Mouse (Mus musculus): ENCODE measurements around the gene Sfta2. TPM values are rescaled to one million over a fixed set of nuclear protein-coding genes. Genes with fewer than 3 reads are reported as not detected.
A peak's percentile ranks its signal among the peaks of the same experiment; 100 is the strongest.

Sfta2 gene
- total and polyA plus RNA-seq, 3 experiments, result not detected

GRCm38 (mm10) chr17:35584330-35584937, 16.9 kb upstream of the Sfta2 start:
- no peaks in the 10 kb centered on the region for H3K79me2 ChIP-seq (ENCODE audit: control insufficient read depth, insufficient read depth, low read length, poor library complexity)
- no peaks in the 10 kb centered on the region for H3K36me3 ChIP-seq (ENCODE audit: control insufficient read depth in 1 of 2, insufficient read depth in 2 of 2, low read length in 2 of 2)
- H3K4me3 ChIP-seq (ENCODE audit: control insufficient read depth in 1 of 2, insufficient read depth in 1 of 2, low read depth in 2 of 2, low read length in 2 of 2), result no peak overlapping the region
- H3K9ac ChIP-seq (ENCODE audit: control insufficient read depth, low read depth, low read length, poor library complexity, severe bottlenecking), result no peak overlapping the region
- H3K4me1 ChIP-seq (ENCODE audit: control insufficient read depth in 1 of 2, insufficient read depth in 2 of 2, low read length in 2 of 2), result no peaks in the 10 kb centered on the region
- TF ChIP-seq TAL1 (IDR thresholded peaks at IDR 0.05; ENCODE audit: low read length) (no peak), MAX (IDR thresholded peaks at IDR 0.05; ENCODE audit: low read length) (no peak), CTCF (IDR thresholded peaks at IDR 0.05 in 2 of 3, conservative IDR thresholded peaks at IDR 0.05 in 1 of 3; ENCODE audit: control insufficient read depth in 1 of 3, insufficient read depth in 1 of 3, low read depth in 2 of 3, low read length in 3 of 3, poor library complexity in 1 of 3, severe bottlenecking in 1 of 3) (peak; percentile 80 to 91 (median 87)), RAD21 (IDR thresholded peaks at IDR 0.05; ENCODE audit: low read depth, low read length) (peak; percentile 64), MEF2A (IDR thresholded peaks at IDR 0.05; ENCODE audit: extremely low read depth, insufficient replicate concordance, low read depth, low read length, poor library complexity, severe bottlenecking) (no peak), USF2 (IDR thresholded peaks at IDR 0.05; ENCODE audit: borderline replicate concordance in 1 of 2, insufficient read depth in 1 of 2, low read depth in 1 of 2, low read length in 2 of 2) (no peak), CHD1 (IDR thresholded peaks at IDR 0.05; ENCODE audit: low read depth, low read length) (no peak), ZC3H11A (IDR thresholded peaks at IDR 0.05; ENCODE audit: low read depth, low read length) (0 out of 2 replicates have a peak, but pooled peaks have one; percentile 8), EP300 (IDR thresholded peaks at IDR 0.05; ENCODE audit: low read depth in 1 of 2, low read length in 2 of 2) (no peak), MYC (IDR thresholded peaks at IDR 0.05; ENCODE audit: low read depth, low read length) (no peak), ZMIZ1 (IDR thresholded peaks at IDR 0.05; ENCODE audit: low read depth, low read length) (no peak), SMC3 (IDR thresholded peaks at IDR 0.05; ENCODE audit: low read depth, low read length) (peak; percentile 65), SIN3A (IDR thresholded peaks at IDR 0.05; ENCODE audit: low read length) (no peak)
- DNase-seq (ENCODE audit: low read depth, low spot score), result peak; percentile 72
- no peaks in the 10 kb centered on the region for H3K9me3 ChIP-seq (replicated peaks; ENCODE audit: insufficient read depth, low read length)
- H3K27ac ChIP-seq (ENCODE audit: control insufficient read depth, low read depth, low read length), result no peak overlapping the region
- no peaks in the 10 kb centered on the region for H3K27me3 ChIP-seq (ENCODE audit: control insufficient read depth in 1 of 2, insufficient read depth in 2 of 2, low read length in 2 of 2)

- Histone ChIP-seq H3K79me2 (ENCODE audit: control insufficient read depth, insufficient read depth, low read length, poor library complexity) (no peaks in the 10 kb centered on the region), H3K36me3 (ENCODE audit: control insufficient read depth in 1 of 2, insufficient read depth in 2 of 2, low read length in 2 of 2) (0 out of 4 replicates have a peak, but pooled peaks cover 0 to 2% of the 10 kb centered on the region in 2 experiments), H3K9me3 (replicated peaks; ENCODE audit: insufficient read depth, low read length) (no peaks in the 10 kb centered on the region), H3K4me1 (ENCODE audit: control insufficient read depth in 1 of 2, insufficient read depth in 2 of 2, low read length in 2 of 2) (peaks cover 0 to 10% of the 10 kb centered on the region in 2 experiments; a peak in 1 of 4 replicates), H3K9ac (ENCODE audit: control insufficient read depth, low read depth, low read length, poor library complexity, severe bottlenecking) (no peak overlapping the region), H3K4me3 (ENCODE audit: control insufficient read depth in 1 of 2, insufficient read depth in 1 of 2, low read depth in 2 of 2, low read length in 2 of 2) (no peak overlapping the region), H3K27me3 (ENCODE audit: control insufficient read depth in 1 of 2, insufficient read depth in 2 of 2, low read length in 2 of 2) (no peaks in the 10 kb centered on the region), H3K27ac (ENCODE audit: control insufficient read depth, low read depth, low read length) (no peak overlapping the region)
- no peak for DNase-seq (ENCODE audit: low read depth, low spot score)
- TF ChIP-seq CHD1 (IDR thresholded peaks at IDR 0.05; ENCODE audit: low read depth, low read length), result no peak
- peak in 1 of 3 experiments; percentile 16; a peak in 3 of 6 replicates for TF ChIP-seq CTCF (IDR thresholded peaks at IDR 0.05 in 2 of 3, conservative IDR thresholded peaks at IDR 0.05 in 1 of 3; ENCODE audit: control insufficient read depth in 1 of 3, insufficient read depth in 1 of 3, low read depth in 2 of 3, low read length in 3 of 3, poor library complexity in 1 of 3, severe bottlenecking in 1 of 3)
Measured at GRCm38 (mm10) chr17:35587291-35587690, 14.1 kb upstream of the Sfta2 start.
